Mouse (Mus musculus): ENCODE data around the gene Prss56. TPM values are rescaled to one million over a fixed set of nuclear protein-coding genes. Genes with fewer than 3 reads are reported as not detected.

Gene Prss56
- 0.34 TPM in 1 of 2 replicates, not detected in the other for polyA plus RNA-seq (2015; fragmentation: Nextera tagmentation; extraction: Ambion mirVana)

- Histone ChIP-seq H3K4me1 (ENCODE audit: control insufficient read depth, insufficient read depth, low read length) (peaks cover 12% of the 10 kb centered on the region), H3K9me3 (replicated peaks; ENCODE audit: control insufficient read depth, low read length, poor library complexity, severe bottlenecking) (no peaks in the 10 kb centered on the region), H3K9ac (ENCODE audit: low read depth, low read length) (no peak within 1 kb of the TSS), H3K4me2 (ENCODE audit: low read length) (no peak within 1 kb of the TSS), H3K27ac (ENCODE audit: low read length) (no peak within 1 kb of the TSS), H3K4me3 (ENCODE audit: low read depth, low read length) (no peak within 1 kb of the TSS), H3K27me3 (ENCODE audit: control insufficient read depth, insufficient read depth, low read depth, low read length) (peaks cover 34% of the 10 kb centered on the region), H3K36me3 (ENCODE audit: control insufficient read depth, insufficient read depth, low read length) (no peaks in the 10 kb centered on the region)
- 57% methylated on average over 9 of the region's 9 CpGs for WGBS
- ATAC-seq, result no peak
Measured at GRCm38 (mm10) chr1:87183013-87183412, at the start of gene Prss56. Gene Prss56, plus strand, starts transcription at chr1:87183313.

- 69% methylated on average over 4 of the region's 4 CpGs for WGBS
Measured at GRCm38 (mm10) chr1:87141550-87141949, 41.6 kb upstream of the Prss56 start.

GRCm38 (mm10) chr1:87142456-87142855 lies 40.7 kb upstream of the Prss56 start:
- 50% methylated on average over 9 of the region's 9 CpGs for WGBS
- H3K27ac ChIP-seq (ENCODE audit: low read length), result no peak overlapping the region

More at GRCm38 (mm10) chr1:87141550-87141949, 41.6 kb upstream of the Prss56 start:
- peaks cover 10% of the 10 kb centered on the region; the same call in 1 of the 2 replicates for H3K4me1 ChIP-seq (ENCODE audit: control insufficient read depth, insufficient read depth, low read length)
- no peak overlapping the region for H3K4me3 ChIP-seq (ENCODE audit: low read depth, low read length)
- H3K9me3 ChIP-seq (replicated peaks; ENCODE audit: control insufficient read depth, low read length, poor library complexity, severe bottlenecking), result no peaks in the 10 kb centered on the region
- H3K27ac ChIP-seq (ENCODE audit: low read length), result no peak overlapping the region
- no peak overlapping the region for H3K9ac ChIP-seq (ENCODE audit: low read depth, low read length)
- H3K27me3 ChIP-seq (ENCODE audit: control insufficient read depth, insufficient read depth, low read depth, low read length), result no peaks in the 10 kb centered on the region
- no peak overlapping the region for H3K4me2 ChIP-seq (ENCODE audit: low read length)
- no peaks in the 10 kb centered on the region for H3K36me3 ChIP-seq (ENCODE audit: control insufficient read depth, insufficient read depth, low read length)
- ATAC-seq, result peak; percentile 36; the same call in 1 of the 2 replicates

GRCm38 (mm10) chr1:87143141-87143540 lies 40.0 kb upstream of the Prss56 start:
- Histone ChIP-seq H3K9ac (ENCODE audit: low read depth, low read length) (no peak overlapping the region), H3K4me1 (ENCODE audit: control insufficient read depth, insufficient read depth, low read length) (peaks cover 10% of the 10 kb centered on the region; the same call in 1 of the 2 replicates), H3K27ac (ENCODE audit: low read length) (no peak overlapping the region), H3K4me3 (ENCODE audit: low read depth, low read length) (no peak overlapping the region), H3K36me3 (ENCODE audit: control insufficient read depth, insufficient read depth, low read length) (no peaks in the 10 kb centered on the region), H3K9me3 (replicated peaks; ENCODE audit: control insufficient read depth, low read length, poor library complexity, severe bottlenecking) (no peaks in the 10 kb centered on the region), H3K27me3 (ENCODE audit: control insufficient read depth, insufficient read depth, low read depth, low read length) (no peaks in the 10 kb centered on the region), H3K4me2 (ENCODE audit: low read length) (no peak overlapping the region)
- ATAC-seq, result no peak
- WGBS, result 57% methylated on average over 10 of the region's 10 CpGs

More at GRCm38 (mm10) chr1:87142456-87142855, 40.7 kb upstream of the Prss56 start:
- Histone ChIP-seq H3K36me3 (ENCODE audit: control insufficient read depth, insufficient read depth, low read length) (no peaks in the 10 kb centered on the region), H3K9me3 (replicated peaks; ENCODE audit: control insufficient read depth, low read length, poor library complexity, severe bottlenecking) (no peaks in the 10 kb centered on the region), H3K4me2 (ENCODE audit: low read length) (no peak overlapping the region), H3K4me1 (ENCODE audit: control insufficient read depth, insufficient read depth, low read length) (peaks cover 10% of the 10 kb centered on the region; the same call in 1 of the 2 replicates), H3K9ac (ENCODE audit: low read depth, low read length) (no peak overlapping the region), H3K4me3 (ENCODE audit: low read depth, low read length) (no peak overlapping the region), H3K27me3 (ENCODE audit: control insufficient read depth, insufficient read depth, low read depth, low read length) (no peaks in the 10 kb centered on the region)
- ATAC-seq, result peak; percentile 80

GRCm38 (mm10) chr1:87149422-87149821 lies 33.7 kb upstream of the Prss56 start:
- H3K4me3 ChIP-seq (ENCODE audit: low read depth, low read length), result no peak overlapping the region
- no peak for ATAC-seq
- H3K9ac ChIP-seq (ENCODE audit: low read depth, low read length), result no peak overlapping the region
- peaks cover 41% of the 10 kb centered on the region for H3K27me3 ChIP-seq (ENCODE audit: control insufficient read depth, insufficient read depth, low read depth, low read length)
- no peak overlapping the region for H3K27ac ChIP-seq (ENCODE audit: low read length)
- no peaks in the 10 kb centered on the region for H3K9me3 ChIP-seq (replicated peaks; ENCODE audit: control insufficient read depth, low read length, poor library complexity, severe bottlenecking)
- H3K4me1 ChIP-seq (ENCODE audit: control insufficient read depth, insufficient read depth, low read length), result peaks cover 7% of the 10 kb centered on the region
- WGBS, result 28% methylated on average over 13 of the region's 13 CpGs
- no peaks in the 10 kb centered on the region for H3K36me3 ChIP-seq (ENCODE audit: control insufficient read depth, insufficient read depth, low read length)
- H3K4me2 ChIP-seq (ENCODE audit: low read length), result no peak overlapping the region

GRCm38 (mm10) chr1:87151286-87151685 lies 31.8 kb upstream of the Prss56 start:
- no peak for ATAC-seq
- Histone ChIP-seq H3K9me3 (replicated peaks; ENCODE audit: control insufficient read depth, low read length, poor library complexity, severe bottlenecking) (no peaks in the 10 kb centered on the region), H3K4me2 (ENCODE audit: low read length) (no peak overlapping the region), H3K27me3 (ENCODE audit: control insufficient read depth, insufficient read depth, low read depth, low read length) (peaks cover 51% of the 10 kb centered on the region), H3K4me3 (ENCODE audit: low read depth, low read length) (no peak overlapping the region), H3K36me3 (ENCODE audit: control insufficient read depth, insufficient read depth, low read length) (no peaks in the 10 kb centered on the region), H3K4me1 (ENCODE audit: control insufficient read depth, insufficient read depth, low read length) (peaks cover 13% of the 10 kb centered on the region), H3K27ac (ENCODE audit: low read length) (no peak overlapping the region), H3K9ac (ENCODE audit: low read depth, low read length) (no peak overlapping the region)
- 86% methylated on average over 6 of the region's 6 CpGs for WGBS

- WGBS, result under 1% methylated on average over 70 of the region's 72 CpGs
- Histone ChIP-seq H3K9ac (ENCODE audit: low read depth, low read length) (peak overlapping the region; percentile 37; the same call in 1 of the 2 replicates), H3K27ac (ENCODE audit: low read length) (no peak overlapping the region), H3K27me3 (ENCODE audit: control insufficient read depth, insufficient read depth, low read depth, low read length) (peaks cover 66% of the 10 kb centered on the region), H3K4me3 (ENCODE audit: low read depth, low read length) (peak overlapping the region; percentile 45), H3K36me3 (ENCODE audit: control insufficient read depth, insufficient read depth, low read length) (no peaks in the 10 kb centered on the region), H3K4me1 (ENCODE audit: control insufficient read depth, insufficient read depth, low read length) (peaks cover 13% of the 10 kb centered on the region), H3K9me3 (replicated peaks; ENCODE audit: control insufficient read depth, low read length, poor library complexity, severe bottlenecking) (no peaks in the 10 kb centered on the region), H3K4me2 (ENCODE audit: low read length) (peak overlapping the region; percentile 53)
- 0 out of 2 replicates have a peak, but pooled peaks have one; percentile 19 for ATAC-seq
Measured at GRCm38 (mm10) chr1:87153776-87154500, 29.2 kb upstream of the Prss56 start.

- H3K4me1 ChIP-seq (ENCODE audit: control insufficient read depth, insufficient read depth, low read length), result peaks cover 13% of the 10 kb centered on the region
- H3K4me3 ChIP-seq (ENCODE audit: low read depth, low read length), result peak overlapping the region; percentile 45
- peak overlapping the region; percentile 37; the same call in 1 of the 2 replicates for H3K9ac ChIP-seq (ENCODE audit: low read depth, low read length)
- ATAC-seq, result 0 out of 2 replicates have a peak, but pooled peaks have one; percentile 4
- WGBS, result 1% methylated on average over 58 of the region's 58 CpGs
- H3K4me2 ChIP-seq (ENCODE audit: low read length), result peak overlapping the region; percentile 73
- H3K27me3 ChIP-seq (ENCODE audit: control insufficient read depth, insufficient read depth, low read depth, low read length), result peaks cover 66% of the 10 kb centered on the region
- H3K9me3 ChIP-seq (replicated peaks; ENCODE audit: control insufficient read depth, low read length, poor library complexity, severe bottlenecking), result no peaks in the 10 kb centered on the region
- no peak overlapping the region for H3K27ac ChIP-seq (ENCODE audit: low read length)
- H3K36me3 ChIP-seq (ENCODE audit: control insufficient read depth, insufficient read depth, low read length), result no peaks in the 10 kb centered on the region
Measured at GRCm38 (mm10) chr1:87154501-87155120, 28.5 kb upstream of the Prss56 start.

Data from midbrain, embryonic 16.5 days (tissue).